Mouse (Mus musculus) erythroblast, embryonic 14.5 days (primary cell): ENCODE results near the gene Clec4n.

Experiments
- GATA1 ChIP-seq: IDR thresholded peaks from 2 replicates; pipeline ENCODE4 v1.6.1; 2012; ENCODE audit warnings: low read length, inconsistent platforms, mixed read lengths
- TAL1 ChIP-seq: IDR thresholded peaks from 3 replicates; pipeline ENCODE4 v1.6.1; 2012; ENCODE audit warnings: low read length, inconsistent platforms, mixed read lengths

GRCm38 (mm10) chr6:123264194-123264593, 34.6 kb downstream of the Clec4n start:
- TF ChIP-seq GATA1 (no peak), TAL1 (no peak)
